Mouse (Mus musculus): ENCODE measurements at regions not wholly inside any gene's neighbourhood (a gene's known extent, or its start where the extent isn't known, plus 50 kb on each side); places are given as distances from the start of the nearest gene placed in this dataset.

DNA sequence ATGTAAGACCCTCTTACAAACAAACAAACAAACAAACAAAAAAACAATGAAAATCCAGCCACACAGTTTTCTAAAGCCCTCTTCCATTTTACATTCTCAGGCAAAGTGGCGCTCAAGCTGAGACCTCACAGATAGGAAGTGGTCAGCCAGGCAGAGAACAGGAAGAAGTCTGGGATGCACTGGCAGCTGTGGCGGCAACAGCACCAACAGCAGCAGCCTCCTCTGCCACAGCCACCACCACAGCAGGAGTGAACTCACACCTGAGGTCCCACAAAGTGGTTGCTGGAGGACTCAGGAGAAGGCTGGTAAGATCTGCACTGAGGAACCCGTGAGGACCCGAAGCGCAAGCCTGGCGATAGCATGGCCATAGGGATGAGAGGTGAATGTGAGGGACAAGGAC, 156.3 kb downstream of the Grm4 start:
- no peaks in the 10 kb centered on the region for H3K9me3 ChIP-seq
- peaks cover 21% of the 10 kb centered on the region for H3K4me1 ChIP-seq
- no peaks in the 10 kb centered on the region for H3K36me3 ChIP-seq
- no peak for DNase-seq (ENCODE audit: low spot score)
- 84% methylated on average over 6 of the region's 6 CpGs for WGBS
- H3K27ac ChIP-seq: no peak overlapping the region
- H3K27me3 ChIP-seq (ENCODE audit: insufficient read depth, poor library complexity, severe bottlenecking): no peaks in the 10 kb centered on the region
- H3K4me3 ChIP-seq: no peak overlapping the region

DNA sequence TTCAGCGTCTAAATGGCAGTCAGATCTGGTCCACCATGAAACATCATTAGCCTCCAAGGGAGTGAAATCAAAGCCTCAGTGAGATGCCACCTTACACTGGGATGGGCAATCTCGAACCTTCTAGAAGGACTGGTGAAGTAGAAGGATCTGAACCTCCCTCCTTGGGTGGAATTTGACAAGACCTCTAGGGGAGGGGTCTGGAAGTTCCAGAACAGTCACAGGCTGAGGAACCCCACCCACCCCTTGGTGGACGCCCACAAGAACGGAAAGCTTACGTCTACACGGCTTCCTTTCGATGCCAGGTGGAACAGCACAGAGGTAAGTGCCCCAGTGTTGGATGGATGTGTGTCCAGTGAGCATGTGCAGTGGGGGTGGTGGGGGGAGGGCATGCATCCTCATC, 156.9 kb downstream of the Grm4 start:
- H3K4me3 ChIP-seq: no peak overlapping the region
- no peaks in the 10 kb centered on the region for H3K27me3 ChIP-seq (ENCODE audit: insufficient read depth, poor library complexity, severe bottlenecking)
- H3K4me1 ChIP-seq: peaks cover 22% of the 10 kb centered on the region
- no peaks in the 10 kb centered on the region for H3K36me3 ChIP-seq
- no peak for DNase-seq (ENCODE audit: low spot score)
- no peak overlapping the region for H3K27ac ChIP-seq
- 87% methylated on average over 7 of the region's 7 CpGs for WGBS
- H3K9me3 ChIP-seq: no peaks in the 10 kb centered on the region

DNA sequence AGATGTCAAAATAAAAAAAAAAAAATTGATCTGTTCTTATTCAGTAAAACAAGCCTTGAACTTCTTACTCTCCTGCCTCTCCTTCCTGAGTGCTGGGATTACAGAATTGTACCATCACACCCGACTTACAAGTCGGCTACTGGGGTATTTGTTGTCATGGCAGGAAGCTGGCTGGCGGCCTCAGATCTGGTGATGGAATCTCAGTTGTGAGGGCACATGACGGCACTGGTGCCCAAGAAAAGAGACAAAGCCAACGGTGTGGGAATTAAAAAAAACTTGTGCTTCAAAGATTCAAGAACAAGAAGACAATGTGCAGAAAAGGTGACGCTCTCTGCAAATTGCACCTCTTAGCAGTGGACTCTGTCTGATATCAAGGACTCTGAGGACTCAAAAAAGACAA, 157.3 kb downstream of the Grm4 start:
- H3K27ac ChIP-seq: no peak overlapping the region
- 70% methylated on average over 6 of the region's 6 CpGs for WGBS
- H3K36me3 ChIP-seq: no peaks in the 10 kb centered on the region
- DNase-seq (ENCODE audit: low spot score): no peak
- no peak overlapping the region for H3K4me3 ChIP-seq
- no peaks in the 10 kb centered on the region for H3K27me3 ChIP-seq (ENCODE audit: insufficient read depth, poor library complexity, severe bottlenecking)
- no peaks in the 10 kb centered on the region for H3K9me3 ChIP-seq
- peaks cover 27% of the 10 kb centered on the region for H3K4me1 ChIP-seq

DNA sequence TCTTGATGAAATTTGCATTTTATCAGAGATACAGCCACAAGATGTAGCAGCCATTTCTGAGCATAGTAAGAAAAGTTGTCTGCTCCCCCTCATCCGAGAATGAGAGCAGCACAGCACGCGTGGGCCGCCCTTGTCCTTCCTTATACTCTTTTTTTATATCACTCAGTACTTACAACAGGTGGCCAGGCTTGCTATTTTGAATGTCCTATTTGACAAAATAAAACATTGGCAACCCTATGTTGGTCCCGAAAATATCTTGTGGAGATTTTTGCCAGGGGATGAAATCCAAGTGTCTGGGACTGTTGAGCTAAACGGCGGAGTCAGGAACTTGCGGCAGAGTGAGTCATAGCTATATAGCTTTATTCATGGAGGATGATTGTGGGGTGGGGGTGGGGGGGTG, 158.0 kb upstream of the Lemd2 start:
- Histone ChIP-seq H3K36me3 (no peaks in the 10 kb centered on the region), H3K4me3 (no peak overlapping the region), H3K27me3 (ENCODE audit: insufficient read depth, poor library complexity, severe bottlenecking) (no peaks in the 10 kb centered on the region; the same call in 1 of the 2 replicates), H3K27ac (no peak overlapping the region), H3K4me1 (peaks cover 36% of the 10 kb centered on the region), H3K9me3 (no peaks in the 10 kb centered on the region)
- DNase-seq (ENCODE audit: low spot score): no peak
- WGBS: 84% methylated on average over 8 of the region's 8 CpGs

DNA sequence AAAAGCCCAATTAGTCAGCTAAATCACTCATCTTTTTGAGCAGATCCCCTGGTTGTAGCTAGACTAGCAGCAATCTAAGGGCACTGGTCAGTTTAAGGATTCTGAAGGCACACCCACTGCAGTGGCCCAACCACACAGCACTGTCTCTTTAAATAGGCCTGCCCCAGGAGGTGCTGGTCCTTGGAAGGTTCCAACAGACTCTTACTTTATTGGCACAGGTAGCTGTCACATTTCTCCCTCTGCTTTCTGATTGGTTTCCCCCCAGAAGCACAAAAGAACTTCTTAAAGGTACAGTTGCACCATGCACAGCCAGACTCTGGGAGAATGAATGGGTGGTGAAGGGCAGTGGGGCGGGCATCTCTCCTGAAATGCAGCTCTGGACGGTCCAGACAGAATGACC, 157.1 kb upstream of the Lemd2 start:
- Histone ChIP-seq H3K9me3 (no peaks in the 10 kb centered on the region), H3K27ac (no peak overlapping the region), H3K4me1 (peaks cover 36% of the 10 kb centered on the region), H3K4me3 (no peak overlapping the region), H3K27me3 (ENCODE audit: insufficient read depth, poor library complexity, severe bottlenecking) (no peaks in the 10 kb centered on the region; the same call in 1 of the 2 replicates), H3K36me3 (no peaks in the 10 kb centered on the region)
- WGBS: 80% methylated on average over 2 of the region's 2 CpGs
- DNase-seq (ENCODE audit: low spot score): no peak

DNA sequence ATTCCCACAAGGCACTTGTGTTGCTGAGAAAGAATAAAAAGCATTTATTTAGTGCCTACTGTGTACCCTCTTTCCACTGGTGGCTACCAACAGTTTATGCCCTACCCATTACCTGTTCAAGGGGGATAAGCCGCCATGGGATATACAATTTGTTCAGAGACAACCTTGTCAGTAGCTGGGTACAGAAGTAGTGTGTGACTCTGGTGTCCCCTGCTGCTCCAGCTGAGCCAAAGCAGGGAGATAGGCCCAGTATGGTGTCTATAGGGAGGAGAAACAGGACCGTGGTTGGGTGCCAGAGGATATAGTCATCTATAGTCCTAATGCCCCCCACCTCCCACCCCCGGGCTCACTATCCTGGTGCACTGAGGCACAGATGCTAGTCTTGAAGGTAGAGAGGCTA, 152.6 kb upstream of the Lemd2 start:
- Histone ChIP-seq H3K4me1 (peaks cover 28% of the 10 kb centered on the region), H3K9me3 (no peaks in the 10 kb centered on the region), H3K27me3 (ENCODE audit: insufficient read depth, poor library complexity, severe bottlenecking) (no peaks in the 10 kb centered on the region; the same call in 1 of the 2 replicates), H3K4me3 (no peak overlapping the region), H3K27ac (no peak overlapping the region), H3K36me3 (no peaks in the 10 kb centered on the region)
- DNase-seq (ENCODE audit: low spot score): no peak
- 85% methylated on average over 3 of the region's 3 CpGs for WGBS

DNA sequence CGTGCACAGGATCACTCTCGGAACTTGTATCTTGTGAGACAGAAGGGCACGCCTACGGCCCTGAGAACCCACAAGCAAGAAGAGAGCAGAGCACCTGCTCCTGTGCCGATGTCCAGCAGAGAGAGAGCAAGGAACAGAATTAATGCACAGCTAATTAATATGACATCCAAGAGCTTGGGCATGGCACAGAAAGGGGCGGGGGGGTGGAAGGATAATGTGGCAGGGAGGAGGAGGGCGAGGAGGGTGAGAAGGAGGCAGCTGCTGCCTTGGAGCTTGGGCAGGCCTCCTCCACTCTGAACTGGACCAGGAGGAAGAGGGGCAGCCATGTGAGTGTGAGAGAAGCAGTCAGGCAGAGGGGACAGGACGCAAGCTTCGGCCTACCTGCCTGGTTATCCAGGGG, 151.4 kb upstream of the Lemd2 start:
- H3K4me1 ChIP-seq: peaks cover 23% of the 10 kb centered on the region
- no peaks in the 10 kb centered on the region; the same call in 1 of the 2 replicates for H3K27me3 ChIP-seq (ENCODE audit: insufficient read depth, poor library complexity, severe bottlenecking)
- DNase-seq (ENCODE audit: low spot score): no peak
- H3K4me3 ChIP-seq: no peak overlapping the region
- H3K36me3 ChIP-seq: no peaks in the 10 kb centered on the region
- 90% methylated on average over 9 of the region's 9 CpGs for WGBS
- H3K27ac ChIP-seq: no peak overlapping the region
- no peaks in the 10 kb centered on the region for H3K9me3 ChIP-seq

DNA sequence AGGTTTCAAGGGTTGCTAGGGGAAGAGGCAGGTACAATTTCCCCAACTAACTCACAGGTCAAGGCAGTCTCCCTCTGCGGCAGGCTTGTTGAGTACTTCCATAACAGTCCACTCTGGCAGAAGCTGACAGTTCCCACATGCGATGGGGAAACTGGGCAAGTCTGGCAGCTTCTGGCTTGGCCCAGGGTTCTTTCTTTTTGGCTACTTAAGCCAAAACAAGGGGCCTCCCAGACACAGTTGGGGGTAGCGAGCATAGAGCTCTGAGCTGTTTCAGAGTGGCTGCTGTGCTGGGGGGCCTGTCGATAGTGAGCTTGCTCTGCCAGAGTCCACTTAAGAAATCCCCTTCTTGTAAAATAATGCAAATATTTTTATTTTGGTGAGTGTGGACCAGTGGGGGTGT, 150.8 kb upstream of the Lemd2 start:
- Histone ChIP-seq H3K4me1 (peaks cover 16% of the 10 kb centered on the region), H3K36me3 (no peaks in the 10 kb centered on the region), H3K9me3 (no peaks in the 10 kb centered on the region), H3K27ac (no peak overlapping the region), H3K27me3 (ENCODE audit: insufficient read depth, poor library complexity, severe bottlenecking) (no peaks in the 10 kb centered on the region; the same call in 1 of the 2 replicates), H3K4me3 (no peak overlapping the region)
- 89% methylated on average over 4 of the region's 4 CpGs for WGBS
- no peak for DNase-seq (ENCODE audit: low spot score)

DNA sequence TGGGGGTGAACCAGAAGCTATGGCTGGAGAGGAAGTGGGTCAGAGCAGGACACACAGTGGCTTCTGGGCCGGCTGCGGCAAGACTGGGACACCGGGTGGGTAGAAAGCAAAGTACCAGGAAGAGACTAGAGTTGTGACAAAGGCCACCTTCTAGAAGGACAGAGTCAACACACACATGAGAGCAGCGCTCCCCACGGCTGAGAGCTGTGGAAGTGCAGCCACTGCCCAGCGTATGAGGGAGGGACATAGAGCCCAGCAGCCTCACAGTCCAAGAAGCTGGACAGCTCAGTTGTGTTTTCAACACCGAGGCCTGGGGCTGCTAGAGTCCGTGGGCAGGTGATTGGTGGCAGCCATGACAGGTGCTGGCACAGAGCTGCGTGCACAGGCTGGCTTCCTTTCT, 145.6 kb upstream of the Lemd2 start:
- Histone ChIP-seq H3K36me3 (no peaks in the 10 kb centered on the region), H3K4me1 (no peaks in the 10 kb centered on the region), H3K9me3 (no peaks in the 10 kb centered on the region), H3K27ac (no peak overlapping the region), H3K27me3 (ENCODE audit: insufficient read depth, poor library complexity, severe bottlenecking) (no peaks in the 10 kb centered on the region), H3K4me3 (no peak overlapping the region)
- 86% methylated on average over 9 of the region's 9 CpGs for WGBS
- no peak for DNase-seq (ENCODE audit: low spot score)

DNA sequence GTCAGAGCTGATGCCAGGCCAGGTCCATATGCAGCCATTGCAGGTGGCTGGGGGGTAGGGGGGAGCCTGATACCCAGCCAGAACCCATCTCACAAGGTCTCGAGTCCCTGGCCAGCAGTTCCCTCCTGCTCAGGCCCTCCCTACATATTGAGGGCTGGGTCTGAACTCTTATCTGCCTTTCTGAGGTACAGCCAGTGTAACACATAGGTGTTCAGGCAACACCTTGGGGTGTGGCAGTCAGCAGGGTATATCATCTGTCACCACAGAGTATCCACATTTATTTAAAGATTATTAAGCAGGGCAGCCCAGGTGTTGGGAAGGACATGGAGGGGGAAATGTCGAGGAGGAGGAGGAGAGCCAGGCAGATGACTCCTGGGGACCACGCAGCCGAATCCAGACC, 145.2 kb upstream of the Lemd2 start:
- Histone ChIP-seq H3K4me1 (no peaks in the 10 kb centered on the region), H3K4me3 (no peak overlapping the region), H3K36me3 (no peaks in the 10 kb centered on the region), H3K27ac (no peak overlapping the region), H3K27me3 (ENCODE audit: insufficient read depth, poor library complexity, severe bottlenecking) (no peaks in the 10 kb centered on the region), H3K9me3 (no peaks in the 10 kb centered on the region)
- no peak for DNase-seq (ENCODE audit: low spot score)
- 76% methylated on average over 4 of the region's 4 CpGs for whole genome bisulfite sequencing

DNA sequence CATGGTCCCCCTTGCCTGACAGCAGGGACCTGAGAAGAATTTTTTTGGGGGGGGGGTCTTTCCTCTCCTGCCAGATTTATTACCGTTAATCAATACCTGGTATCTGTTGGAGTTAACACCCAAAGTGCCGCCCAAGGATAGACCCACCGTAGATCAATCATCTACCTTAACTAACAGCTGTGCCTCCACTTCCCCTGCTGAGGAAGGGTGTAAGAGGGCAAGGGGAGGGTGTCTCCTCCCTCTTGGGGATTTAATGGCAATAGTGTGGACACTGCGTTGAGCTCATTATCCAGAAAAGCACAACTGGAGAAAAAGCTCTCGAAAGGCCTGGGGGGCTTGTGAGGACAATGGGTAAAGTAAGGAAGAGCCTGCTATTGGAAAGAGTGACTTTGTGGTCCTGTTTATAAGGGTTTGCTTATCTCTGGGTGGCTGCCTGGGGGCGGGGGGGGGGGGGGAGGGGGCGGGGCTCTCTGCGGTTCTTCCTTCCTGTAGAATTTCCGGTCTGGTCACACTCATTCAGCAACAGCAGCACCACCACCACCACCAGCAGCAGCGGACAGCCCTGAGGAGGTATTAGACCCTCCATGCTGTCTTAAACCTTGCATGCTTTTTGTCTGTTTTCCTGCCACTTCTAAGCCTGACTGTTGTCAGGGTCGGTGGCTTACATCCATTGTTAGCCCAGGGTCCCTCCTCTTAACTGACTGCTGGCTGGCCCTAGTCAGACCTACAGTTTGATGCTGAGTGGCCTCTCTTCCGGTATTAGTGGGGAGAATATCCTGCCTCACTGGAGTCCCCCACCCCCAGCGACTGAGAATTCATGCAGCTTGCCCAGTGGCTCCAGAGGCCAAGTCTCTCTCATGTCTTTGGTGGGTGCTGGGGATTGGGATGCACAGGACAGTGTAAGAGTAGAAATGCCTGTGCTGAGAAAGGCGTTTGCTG, 138.0 kb upstream of the Lemd2 start:
- Histone ChIP-seq H3K27ac (peak overlapping the region; percentile 56), H3K4me1 (peaks cover 19% of the 10 kb centered on the region), H3K36me3 (no peaks in the 10 kb centered on the region), H3K4me3 (peak overlapping the region; percentile 9; the same call in 1 of the 2 replicates), H3K27me3 (ENCODE audit: insufficient read depth, poor library complexity, severe bottlenecking) (no peaks in the 10 kb centered on the region), H3K9me3 (no peaks in the 10 kb centered on the region)
- DNase-seq (ENCODE audit: low spot score): peak; percentile 78
- WGBS: 48% methylated on average over 11 of the region's 14 CpGs

DNA sequence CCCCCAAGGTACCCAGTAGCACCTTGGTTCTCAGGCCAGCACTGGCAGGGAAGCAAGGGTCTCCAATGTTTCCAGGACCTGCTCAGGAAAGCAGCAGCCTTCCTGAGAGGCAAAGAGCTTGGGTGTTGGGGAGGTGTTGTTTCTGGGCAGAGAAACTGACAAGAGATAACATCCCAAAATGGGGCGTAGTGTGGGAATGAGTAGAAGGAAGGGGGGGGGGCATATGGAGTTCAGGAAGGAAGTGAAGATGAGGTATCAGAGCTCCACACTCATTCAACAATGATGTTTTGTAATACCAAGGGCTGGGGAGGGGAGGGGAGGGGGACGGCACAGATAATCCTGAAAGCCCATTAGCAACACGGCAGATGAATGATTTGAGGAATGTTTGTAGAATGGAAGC, 135.6 kb upstream of the Lemd2 start:
- no peaks in the 10 kb centered on the region for H3K36me3 ChIP-seq
- WGBS: 57% methylated on average over 3 of the region's 3 CpGs
- no peak overlapping the region for H3K27ac ChIP-seq
- DNase-seq (ENCODE audit: low spot score): no peak
- H3K27me3 ChIP-seq (ENCODE audit: insufficient read depth, poor library complexity, severe bottlenecking): 0 out of 2 replicates have a peak, but pooled peaks cover 7% of the 10 kb centered on the region
- H3K4me3 ChIP-seq: no peak overlapping the region
- no peaks in the 10 kb centered on the region for H3K9me3 ChIP-seq
- H3K4me1 ChIP-seq: peaks cover 39% of the 10 kb centered on the region

DNA sequence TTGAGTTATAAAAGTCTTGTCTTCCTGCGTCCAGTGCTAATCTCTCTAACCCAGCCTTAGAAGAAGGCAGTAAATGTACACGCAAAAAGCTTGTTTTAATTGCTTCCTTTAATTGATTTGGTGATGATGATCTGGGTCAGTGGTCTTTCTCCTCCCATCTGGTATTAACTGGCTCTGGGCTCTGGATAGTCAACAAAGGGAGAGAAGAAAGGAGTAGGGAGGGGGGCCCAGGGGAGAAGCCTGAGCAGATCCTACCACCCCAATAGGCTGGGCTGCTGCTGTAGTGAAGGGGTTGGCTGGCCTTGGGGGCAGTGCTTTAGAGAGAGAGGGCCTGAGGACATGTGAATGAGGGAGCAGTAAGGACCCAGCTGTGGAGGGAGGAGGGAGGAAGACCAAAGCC, 135.0 kb upstream of the Lemd2 start:
- Histone ChIP-seq H3K4me1 (peaks cover 41% of the 10 kb centered on the region), H3K9me3 (no peaks in the 10 kb centered on the region), H3K36me3 (no peaks in the 10 kb centered on the region), H3K27me3 (ENCODE audit: insufficient read depth, poor library complexity, severe bottlenecking) (peaks cover 9% of the 10 kb centered on the region; the same call in 1 of the 2 replicates), H3K27ac (no peak overlapping the region), H3K4me3 (no peak overlapping the region)
- 74% methylated on average over 2 of the region's 2 CpGs for WGBS
- no peak for DNase-seq (ENCODE audit: low spot score)

Data from heart, embryonic 10.5 days (tissue).